Mouse (Mus musculus): Measurements from ENCODE around the gene Arhgef40. TPM values are rescaled to one million over a fixed set of nuclear protein-coding genes. Genes with fewer than 3 reads are reported as not detected.

Gene Arhgef40
- total RNA-seq, 2 experiments from 2014 or later = 9.6 to 14.1 TPM

DNA sequence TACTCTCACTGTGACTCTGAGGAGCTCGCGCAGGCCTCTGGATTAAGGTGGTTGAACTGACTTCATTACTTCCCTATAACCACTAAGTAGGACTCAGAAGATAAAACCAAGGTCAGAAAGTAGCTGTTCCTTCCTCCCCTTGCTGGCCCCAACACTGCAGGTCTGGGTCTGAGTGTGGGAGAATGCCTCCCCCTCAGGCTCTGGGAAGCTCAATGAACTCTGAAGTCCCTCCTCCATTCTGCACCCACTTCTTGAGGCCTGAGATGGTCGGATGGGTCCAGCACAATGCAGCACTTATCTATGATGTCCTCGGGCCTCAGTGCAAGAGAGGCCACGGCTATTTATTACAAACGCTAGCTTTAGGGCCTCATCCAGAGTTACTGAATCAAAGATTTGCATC, 21.1 kb downstream of the Arhgef40 start:
- Histone ChIP-seq H3K27ac (no peak overlapping the region), H3K4me3 (no peak overlapping the region)
- TF ChIP-seq CTCF (IDR thresholded peaks at IDR 0.05) = no peak
- intact Hi-C loops (cut with DNase I) = loop anchor here (5.0 kb wide), 2 partner anchors 103 to 118 kb away; no protein-coding TSS in a partner anchor
- no peak for DNase-seq

DNA sequence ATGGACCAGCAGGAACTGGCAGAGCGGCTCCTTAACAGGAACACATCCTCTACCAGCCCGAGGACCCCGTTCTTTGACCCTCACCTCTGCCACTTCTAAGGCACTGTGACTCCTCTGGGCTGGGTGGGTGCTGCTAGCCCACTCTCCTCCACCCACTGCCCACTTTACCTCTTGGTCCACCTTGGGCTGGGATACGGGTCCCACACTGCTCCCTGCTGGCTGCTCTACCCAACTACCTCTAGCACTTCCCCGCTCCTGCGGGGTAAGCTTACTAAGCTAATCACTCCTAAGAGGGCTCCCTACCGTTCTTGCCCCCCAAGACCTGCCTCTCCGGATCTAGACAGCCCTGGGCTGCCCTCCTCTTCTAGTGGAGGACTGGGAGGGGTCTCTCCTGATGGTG, 21.7 kb downstream of the Arhgef40 start:
- no peak for DNase-seq
- TF ChIP-seq CTCF (IDR thresholded peaks at IDR 0.05) = peak; percentile 20; the same call in 1 of the 2 replicates
- no peak overlapping the region for H3K4me3 ChIP-seq
- intact Hi-C loops (cut with DNase I) = loop anchor here (5.0 kb wide), 2 partner anchors 104 to 119 kb away; no protein-coding TSS in a partner anchor
- H3K27ac ChIP-seq = no peak overlapping the region

DNA sequence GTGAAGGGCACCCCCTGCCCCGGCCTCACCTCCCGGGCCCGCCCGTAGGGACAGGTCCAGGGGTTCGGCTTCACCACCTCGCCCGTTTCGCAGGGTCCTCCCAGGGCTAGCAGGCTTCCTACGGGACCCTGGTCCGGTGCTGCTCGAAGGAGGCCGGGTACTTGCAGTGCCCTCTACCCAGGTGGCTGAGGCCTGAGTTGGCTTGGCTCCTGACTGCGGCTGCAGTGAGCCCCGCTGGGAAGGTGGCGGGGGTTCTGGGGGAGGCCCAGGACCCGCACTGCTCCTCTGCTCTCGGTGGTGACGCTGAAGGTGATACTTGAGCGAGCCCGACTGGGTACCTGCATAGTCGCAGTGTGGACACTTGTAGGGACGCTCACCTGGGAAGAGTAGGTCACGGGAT, 22.3 kb downstream of the Arhgef40 start:
- TF ChIP-seq CTCF (IDR thresholded peaks at IDR 0.05) = no peak
- Histone ChIP-seq H3K4me3 (no peak overlapping the region), H3K27ac (no peak overlapping the region)
- intact Hi-C loops (cut with DNase I) = loop anchor here (5.0 kb wide), 2 partner anchors 104 to 119 kb away; no protein-coding TSS in a partner anchor
- no peak for DNase-seq

DNA sequence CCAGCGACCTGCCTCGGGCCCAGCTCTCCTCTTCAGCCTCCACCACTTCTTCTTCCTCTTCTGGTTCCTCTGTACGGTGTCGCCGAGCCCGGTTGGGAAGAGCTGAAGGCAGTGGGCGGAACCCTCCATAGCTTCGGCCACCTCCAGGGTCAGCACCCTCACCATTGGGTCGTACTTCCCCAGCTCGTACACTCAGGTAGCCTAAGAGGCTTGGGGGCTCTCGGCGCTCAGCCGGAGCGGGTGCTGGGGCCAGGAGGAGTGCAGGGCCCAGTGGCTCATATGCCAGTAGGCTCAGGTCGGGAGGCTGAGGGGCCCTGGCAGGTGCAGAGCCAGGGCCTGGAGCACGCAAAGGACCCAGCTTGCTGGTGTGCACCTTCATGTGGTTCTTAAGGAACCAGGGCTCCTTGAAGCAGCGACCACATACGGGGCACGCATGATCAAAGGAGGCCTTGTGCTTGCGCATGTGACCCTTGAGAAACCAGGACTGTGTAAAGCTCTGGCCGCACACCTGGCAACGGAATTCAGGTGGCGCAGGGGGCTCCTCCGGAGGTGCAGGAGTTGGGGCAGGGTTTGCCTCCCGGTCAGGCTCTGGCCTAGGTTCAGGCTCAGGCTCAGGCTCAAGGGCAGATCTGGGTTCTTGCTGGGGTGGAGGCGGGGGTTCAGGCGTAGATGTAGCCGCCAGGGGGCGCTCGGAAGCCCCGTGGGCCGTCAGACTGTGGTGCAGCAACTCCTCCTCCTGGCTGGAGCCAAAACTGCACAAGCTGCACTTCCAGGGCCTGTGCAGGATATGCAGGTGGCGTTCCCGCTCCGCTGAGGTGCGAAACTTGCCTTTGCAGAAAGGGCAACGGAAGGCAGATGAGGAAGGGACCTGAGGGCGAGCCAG, 24.0 kb downstream of the Arhgef40 start:
- DNase-seq = peak; percentile 93
- intact Hi-C loops (cut with DNase I) = loop anchor here (5.0 kb wide), 2 partner anchors 106 to 121 kb away; no protein-coding TSS in a partner anchor
- Histone ChIP-seq H3K4me3 (0 out of 2 replicates have a peak overlapping the region, but pooled peaks have one; percentile 1), H3K27ac (0 out of 2 replicates have a peak overlapping the region, but pooled peaks have one; percentile 28)
- no peak; the same call in 1 of the 2 replicates for TF ChIP-seq CTCF (IDR thresholded peaks at IDR 0.05)

DNA sequence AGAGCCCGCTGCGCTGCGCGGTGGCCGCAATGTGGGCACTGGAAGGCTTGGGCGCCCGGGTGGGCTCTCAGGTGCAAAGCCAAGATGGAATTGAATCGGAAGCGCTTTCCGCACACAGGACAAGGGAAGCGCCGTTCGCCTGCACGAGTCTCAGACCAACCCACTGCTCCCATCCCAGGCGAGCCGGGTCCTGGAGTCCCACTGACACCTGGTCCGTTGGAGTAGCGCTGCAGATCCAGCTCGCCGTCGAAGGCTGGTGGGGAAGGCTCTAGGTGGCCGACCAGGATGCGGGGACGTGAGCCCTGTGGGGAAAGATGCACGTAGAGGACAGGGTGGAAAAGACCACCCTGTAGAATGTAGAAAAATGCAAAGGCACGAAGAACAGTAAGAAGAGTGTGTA, 24.8 kb downstream of the Arhgef40 start:
- H3K4me3 ChIP-seq = 0 out of 2 replicates have a peak overlapping the region, but pooled peaks have one; percentile 1
- H3K27ac ChIP-seq = no peak overlapping the region
- intact Hi-C loops (cut with DNase I) = loop anchor here (5.0 kb wide), 2 partner anchors 107 to 122 kb away; no protein-coding TSS in a partner anchor
- no peak for DNase-seq
- TF ChIP-seq CTCF (IDR thresholded peaks at IDR 0.05) = no peak

DNA sequence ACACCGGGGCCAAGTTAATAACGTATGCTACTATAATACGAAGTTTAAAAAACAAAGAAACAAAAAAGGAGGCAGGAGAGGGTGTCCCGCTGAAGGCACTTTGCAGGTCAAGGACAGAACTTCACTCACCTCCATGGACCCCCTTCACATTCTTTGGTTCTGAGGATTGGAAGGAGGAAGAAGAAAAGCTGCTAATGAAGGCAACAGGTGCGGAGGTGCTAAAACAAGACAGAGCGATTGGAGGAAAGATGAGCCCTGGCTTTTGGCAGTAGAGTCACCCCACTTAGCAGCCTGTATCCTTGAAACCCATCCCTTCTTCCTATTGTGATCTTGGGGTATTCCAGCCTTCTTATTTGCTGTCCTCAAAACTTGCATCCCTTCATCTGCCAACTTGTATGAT, 25.3 kb downstream of the Arhgef40 start:
- Histone ChIP-seq H3K27ac (no peak overlapping the region), H3K4me3 (no peak overlapping the region)
- intact Hi-C loops (cut with DNase I) = loop anchor here (5.0 kb wide), 2 partner anchors 108 to 123 kb away; no protein-coding TSS in a partner anchor
- TF ChIP-seq CTCF (IDR thresholded peaks at IDR 0.05) = no peak
- DNase-seq = no peak

DNA sequence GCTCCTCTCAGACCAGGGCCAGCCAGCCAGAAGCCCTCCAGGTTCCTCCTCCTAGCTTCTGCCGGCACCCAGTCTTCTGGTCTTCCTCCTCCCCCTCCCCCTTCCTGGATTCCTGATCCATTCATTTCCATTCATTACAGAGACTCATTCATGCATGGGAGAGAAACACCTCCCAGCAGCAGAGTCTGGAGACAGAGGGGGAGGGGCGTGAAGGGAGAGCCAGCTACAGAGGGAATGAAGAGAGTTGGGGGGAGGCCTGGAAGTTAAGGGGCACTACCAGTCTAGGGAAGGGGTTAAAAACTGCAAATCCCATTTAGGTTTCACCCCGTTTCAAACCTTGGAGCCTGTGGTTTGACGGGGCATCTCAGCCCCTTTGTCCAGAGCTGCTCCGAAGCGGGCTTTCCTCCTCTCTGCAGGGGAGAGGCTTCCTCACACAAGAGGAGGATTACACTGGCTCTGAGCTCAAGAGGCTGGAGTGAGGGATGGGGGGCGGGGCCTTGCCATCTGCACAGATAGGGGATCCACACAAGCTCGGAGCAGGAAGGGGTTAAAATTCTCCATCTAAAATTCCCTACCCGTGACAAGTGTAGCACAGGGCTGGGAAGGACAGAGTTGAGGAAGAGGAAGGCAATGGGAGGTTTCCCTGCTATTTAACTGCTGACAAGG, 26.1 kb downstream of the Arhgef40 start:
- intact Hi-C loops (cut with DNase I) = no loop called here
- no peak for TF ChIP-seq CTCF (IDR thresholded peaks at IDR 0.05)
- Histone ChIP-seq H3K27ac (no peak overlapping the region), H3K4me3 (no peak overlapping the region)
- no peak for DNase-seq

DNA sequence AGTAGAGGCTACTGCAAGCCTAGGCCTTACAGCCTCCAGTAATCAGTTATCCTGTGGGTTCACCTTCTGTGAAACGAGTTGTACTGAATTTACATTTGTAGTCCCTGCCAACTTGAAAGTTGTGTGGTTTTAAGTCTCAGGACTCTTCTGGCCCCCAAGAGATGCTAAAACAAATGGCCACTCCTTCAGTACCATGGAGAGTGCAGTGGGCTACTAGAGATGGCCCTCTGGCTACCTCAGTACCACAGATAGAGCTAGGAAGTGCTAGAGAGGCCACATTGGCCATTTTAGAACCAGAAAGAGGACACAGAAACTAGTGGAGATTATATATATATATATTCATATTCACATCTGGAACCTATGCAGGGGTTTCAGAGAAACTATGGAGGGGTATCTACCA, 27.2 kb downstream of the Arhgef40 start:
- intact Hi-C loops (cut with DNase I) = no loop called here
- TF ChIP-seq CTCF (IDR thresholded peaks at IDR 0.05) = no peak
- Histone ChIP-seq H3K4me3 (no peak overlapping the region), H3K27ac (no peak overlapping the region; the same call in 1 of the 2 replicates)
- no peak for DNase-seq

DNA sequence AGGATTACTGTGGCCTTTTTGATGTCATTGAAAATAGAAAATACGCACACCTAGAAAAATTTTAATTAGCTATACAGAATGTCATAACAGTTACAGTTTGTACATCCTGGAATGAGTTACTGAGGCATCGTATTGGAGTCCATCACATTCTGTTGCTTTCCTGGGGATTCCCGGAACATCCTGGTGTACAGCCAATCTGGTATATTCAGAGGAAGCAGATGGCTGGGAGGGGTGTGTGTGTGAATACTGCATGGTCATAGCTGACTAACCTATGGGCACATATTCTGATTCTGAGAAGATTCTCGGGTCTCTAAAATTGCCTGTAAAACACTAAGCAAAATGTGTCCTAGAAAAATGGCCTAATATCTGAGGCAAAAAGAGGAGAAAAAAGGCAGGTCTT, 27.6 kb downstream of the Arhgef40 start:
- no peak for TF ChIP-seq CTCF (IDR thresholded peaks at IDR 0.05)
- H3K27ac ChIP-seq = no peak overlapping the region
- intact Hi-C loops (cut with DNase I) = no loop called here
- no peak overlapping the region for H3K4me3 ChIP-seq
- DNase-seq = no peak

DNA sequence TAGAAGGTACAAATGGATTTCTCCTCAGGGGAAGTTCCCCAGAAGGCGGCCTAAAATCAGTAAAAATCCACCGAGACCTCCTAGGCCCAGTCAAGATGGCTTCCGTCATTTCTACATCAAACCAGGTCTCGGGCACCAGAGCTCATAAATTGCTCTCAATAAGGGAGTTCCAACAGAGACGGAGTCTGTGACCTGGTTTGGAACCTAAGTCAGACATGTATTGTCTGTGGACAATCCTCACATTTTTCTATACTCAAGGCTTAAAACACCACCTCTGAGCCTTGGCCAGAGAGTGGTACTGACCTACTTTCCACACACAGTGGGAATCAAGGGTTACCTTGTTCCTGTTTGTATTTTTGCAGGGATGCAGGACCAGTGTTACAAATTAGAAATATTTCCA, 28.0 kb downstream of the Arhgef40 start:
- H3K27ac ChIP-seq = peak overlapping the region; percentile 40

DNA sequence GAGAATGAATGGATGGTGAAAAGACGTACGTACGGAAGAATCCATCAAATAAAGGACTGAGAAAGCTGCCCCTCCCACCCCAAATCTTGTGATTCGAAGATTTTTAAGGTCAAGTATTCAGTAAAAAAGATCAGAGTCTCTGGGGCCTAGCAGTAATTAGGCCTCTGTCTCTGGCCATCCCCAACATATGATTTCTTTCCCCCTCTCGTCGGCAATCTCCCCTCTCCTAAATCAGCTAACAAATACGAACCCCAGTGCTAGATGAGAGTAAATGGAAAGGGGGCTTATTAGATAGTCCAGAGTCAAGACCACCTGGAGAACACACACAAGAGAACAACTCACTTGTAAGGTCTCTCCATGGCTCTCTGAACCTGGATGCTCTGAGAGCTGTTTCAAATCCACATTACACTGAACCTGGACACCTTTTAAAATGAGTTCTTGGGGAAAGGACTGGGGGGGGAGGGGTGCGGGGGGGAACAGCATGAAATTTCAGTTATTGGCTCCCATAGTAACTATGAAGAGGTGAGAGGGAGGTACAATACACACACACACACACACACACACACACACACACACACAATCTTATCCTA, 28.6 kb downstream of the Arhgef40 start:
- no peak overlapping the region for H3K4me3 ChIP-seq
- H3K27ac ChIP-seq = peak overlapping the region; percentile 74
- intact Hi-C loops (cut with DNase I) = no loop called here
- TF ChIP-seq CTCF (IDR thresholded peaks at IDR 0.05) = no peak
- DNase-seq = no peak

More for the DNA sequence above, 28.0 kb downstream of the Arhgef40 start:
- H3K4me3 ChIP-seq = no peak overlapping the region
- no peak for DNase-seq
- intact Hi-C loops (cut with DNase I) = no loop called here
- no peak for TF ChIP-seq CTCF (IDR thresholded peaks at IDR 0.05)

DNA sequence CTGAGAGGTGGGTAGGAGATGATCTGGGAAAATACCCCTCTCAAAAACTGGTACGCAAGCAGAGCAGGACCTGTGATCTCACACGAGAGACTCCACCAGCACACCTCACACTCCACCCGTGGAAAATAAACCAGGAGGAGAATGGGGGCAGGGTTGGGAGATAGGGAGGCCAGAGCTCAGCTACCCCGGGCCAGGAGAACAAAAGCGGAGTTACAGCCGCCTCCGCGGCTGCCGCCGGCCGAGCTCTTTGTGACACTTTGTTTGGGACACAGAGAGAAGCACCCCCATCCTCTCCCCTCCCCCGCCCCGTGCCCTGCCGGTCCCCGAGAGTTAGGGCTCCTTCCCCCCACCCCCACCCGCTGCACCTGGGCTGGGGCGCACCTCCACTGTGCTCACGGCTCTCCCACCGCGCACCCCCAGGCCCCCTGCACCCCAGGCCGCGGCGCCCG, 29.3 kb downstream of the Arhgef40 start:
- intact Hi-C loops (cut with DNase I) = no loop called here
- Histone ChIP-seq H3K4me3 (peak overlapping the region; percentile 83), H3K27ac (peak overlapping the region; percentile 74)
- TF ChIP-seq CTCF (IDR thresholded peaks at IDR 0.05) = no peak
- DNase-seq = peak; percentile 46

Measured in gastrocnemius, adult 2 months (tissue).